Mouse (Mus musculus) heart, postnatal 0 days (tissue): ENCODE measurements around the gene Bud23. TPM values are rescaled to one million over a fixed set of nuclear protein-coding genes. Genes with fewer than 3 reads are reported as not detected.
"Not testable (repeated sequence)": the region's sequence is repeated elsewhere in the genome, so short reads cannot be mapped to it uniquely, and the experiment has no call there.

Experiments
- ATAC-seq: fragments of 200-750 bp; cut with Nextera tagmentation; 2 replicates; pipeline ENCODE4 v1.8.0; 2017; ENCODE audit warnings: low read depth, moderate number of reproducible peaks, moderate library complexity; ENCODE audit not compliant: insufficient read depth
- DNase-seq: peaks from one replicate; pipeline ENCODE4 v3.0.0-alpha.2; 2016; ENCODE audit warnings: low spot score
- H3K27ac ChIP-seq: fragments of 300-500 bp; sonication (generic); 2 replicates; pipeline ENCODE4 v1.5.1; 2014; ENCODE audit warnings: low read depth, mild to moderate bottlenecking
- H3K27me3 ChIP-seq: fragments of 300-500 bp; sonication (generic); 2 replicates; pipeline ENCODE4 v1.6.1; 2014; ENCODE audit warnings: low read length, mixed read lengths; ENCODE audit not compliant: control insufficient read depth, insufficient read depth
- H3K36me3 ChIP-seq: fragments of 300-500 bp; sonication (generic); replicated peaks from 2 replicates; pipeline ENCODE4 v1.6.1; 2014; ENCODE audit warnings: low read length, mixed read lengths; ENCODE audit not compliant: control insufficient read depth, insufficient read depth
- H3K4me1 ChIP-seq: fragments of 300-500 bp; sonication (generic); 2 replicates; pipeline ENCODE4 v1.6.1; 2014; ENCODE audit warnings: antibody characterized with exemption; ENCODE audit not compliant: control insufficient read depth, insufficient read depth
- H3K4me2 ChIP-seq: fragments of 300-500 bp; sonication (generic); 2 replicates; pipeline ENCODE4 v1.6.1; 2014; ENCODE audit warnings: low read depth, mild to moderate bottlenecking, low read length, moderate library complexity
- H3K4me3 ChIP-seq: fragments of 300-500 bp; sonication (generic); 2 replicates; pipeline ENCODE4 v1.5.1; 2014; ENCODE audit warnings: low read depth, low read length
- H3K9ac ChIP-seq: fragments of 300-500 bp; sonication (generic); replicated peaks from 2 replicates; pipeline ENCODE4 v1.6.1; 2014; ENCODE audit warnings: low read depth, low read length, mixed read lengths
- H3K9me3 ChIP-seq: fragments of 300-500 bp; sonication (generic); replicated peaks from 2 replicates; pipeline ENCODE4 v1.6.1; 2016; ENCODE audit warnings: low read length; ENCODE audit not compliant: control insufficient read depth
- CTCF ChIP-seq: IDR thresholded peaks from 2 replicates; pipeline ENCODE4 v1.5.1; 2016; ENCODE audit warnings: antibody characterized with exemption, control low read depth, low read depth
- EP300 ChIP-seq: IDR thresholded peaks from 2 replicates; pipeline ENCODE4 v1.6.1; 2016; ENCODE audit warnings: antibody characterized with exemption, low read depth
- WGBS: fragments of 180-500 bp; shearing (Covaris S2); extraction: QIAGEN DNeasy Blood & Tissue Kit; methylation state at CpG from one replicate; pipeline ENCODE4 v1.1.7; 2014; 5-methylcytosine and 5-hydroxymethylcytosine counted together
- polyA plus RNA-seq: library from polyadenylated mRNA; unstranded; fragments of >200 nt; fragmentation: Nextera tagmentation; extraction: Ambion mirVana; gene quantifications from 2 replicates; pipeline ENCODE4 v1.2.1, GENCODE M21; 2015
- total RNA-seq: library from RNA; depleted of rRNA; stranded (reverse); fragments of >200 nt; gene quantifications from 2 replicates; pipeline ENCODE4 v1.2.3, GENCODE M21; 2014; ENCODE audit warnings: low replicate concordance

Gene Bud23
- total and polyA plus RNA-seq, 2 experiments from 2014 or later = 38.2 to 49.6 TPM

DNA sequence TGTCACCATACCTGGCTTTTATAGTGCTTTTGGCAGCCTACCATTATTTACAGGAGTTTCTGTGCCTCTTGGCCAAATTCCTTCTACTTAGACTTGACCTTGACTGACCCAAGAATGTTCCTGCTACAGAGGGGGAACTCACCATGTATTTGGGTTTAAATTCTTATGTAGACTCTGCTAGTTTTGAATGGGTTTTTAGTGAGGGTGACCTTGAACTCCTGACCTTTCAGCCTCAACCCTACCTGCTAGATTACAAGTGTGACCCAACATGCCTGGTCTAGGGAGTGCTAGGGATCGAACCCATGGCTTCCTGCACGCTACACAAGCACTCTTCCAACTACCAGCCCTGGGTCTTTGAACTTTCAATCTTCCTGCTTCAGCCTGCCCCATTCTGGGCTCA, 7.3 kb upstream of the Bud23 start:
- 91% methylated on average over 2 of the region's 2 CpGs for whole genome bisulfite sequencing
- H3K27me3 ChIP-seq = no peaks in the 10 kb centered on the region
- no peaks in the 10 kb centered on the region for H3K9me3 ChIP-seq
- ATAC-seq (no peak), DNase-seq (no peak)
- no peak overlapping the region for H3K4me2 ChIP-seq
- H3K27ac ChIP-seq = no peak overlapping the region
- no peaks in the 10 kb centered on the region for H3K4me1 ChIP-seq
- no peak overlapping the region for H3K4me3 ChIP-seq
- 0 out of 2 replicates have a peak, but pooled peaks cover 3% of the 10 kb centered on the region for H3K36me3 ChIP-seq
- TF ChIP-seq CTCF (no peak), EP300 (no peak)
- H3K9ac ChIP-seq = no peak overlapping the region

DNA sequence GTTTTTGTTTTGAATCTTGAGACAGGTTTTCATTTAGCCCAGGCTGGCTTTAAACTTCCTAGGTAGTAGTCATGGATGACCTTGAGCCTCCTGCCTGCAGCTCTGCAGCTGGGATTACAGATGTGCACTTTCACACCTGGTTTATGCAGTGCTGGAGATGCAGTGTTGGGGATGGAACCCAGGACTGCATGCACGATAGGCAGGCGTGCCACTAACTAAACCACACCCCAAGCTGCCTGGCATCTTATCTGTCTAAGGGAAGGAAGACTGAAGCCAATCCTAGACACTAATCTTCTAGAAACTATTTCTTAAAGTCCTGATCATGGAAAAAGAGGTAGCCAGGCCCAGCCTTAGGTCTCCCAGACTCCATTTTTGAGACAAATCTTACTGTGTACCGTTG, 5.7 kb upstream of the Bud23 start:
- H3K27ac ChIP-seq = no peak overlapping the region
- TF ChIP-seq CTCF = no peak
- TF ChIP-seq EP300 = no peak
- ATAC-seq (no peak), DNase-seq (no peak)
- no peaks in the 10 kb centered on the region for H3K4me1 ChIP-seq
- H3K9ac ChIP-seq = no peak overlapping the region
- H3K4me3 ChIP-seq = no peak overlapping the region
- no peaks in the 10 kb centered on the region for H3K9me3 ChIP-seq
- 0 out of 2 replicates have a peak, but pooled peaks cover 9% of the 10 kb centered on the region for H3K36me3 ChIP-seq
- no peak overlapping the region for H3K4me2 ChIP-seq
- 79% methylated on average over 3 of the region's 3 CpGs for WGBS
- no peaks in the 10 kb centered on the region for H3K27me3 ChIP-seq

DNA sequence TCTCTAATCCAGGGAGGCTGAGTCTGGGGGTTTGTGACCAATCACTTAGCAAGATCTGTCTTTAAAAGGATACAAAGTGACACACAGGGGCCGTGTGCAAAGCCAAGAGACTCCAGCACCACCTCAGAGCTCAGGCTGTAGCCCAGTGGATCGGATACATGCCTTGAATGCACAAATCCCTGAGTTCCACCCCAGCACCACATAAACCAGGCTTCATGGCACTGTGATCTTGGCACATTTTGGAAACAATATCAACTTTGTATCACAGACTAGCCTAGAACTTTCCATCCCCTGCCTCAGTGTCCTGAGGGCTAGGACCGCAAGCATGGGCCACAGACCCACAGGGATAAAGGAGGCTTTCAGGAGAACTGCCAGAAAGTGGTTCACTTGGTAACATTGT, 1.2 kb upstream of the Bud23 start:
- DNase-seq (no peak), ATAC-seq (no peak)
- Histone ChIP-seq H3K4me1 (peaks cover 11% of the 10 kb centered on the region; the same call in 1 of the 2 replicates), H3K4me2 (no peak overlapping the region), H3K27ac (no peak overlapping the region), H3K9me3 (no peaks in the 10 kb centered on the region), H3K27me3 (no peaks in the 10 kb centered on the region), H3K4me3 (no peak overlapping the region), H3K9ac (no peak overlapping the region), H3K36me3 (peaks cover 12% of the 10 kb centered on the region; the same call in 1 of the 2 replicates)
- TF ChIP-seq CTCF (no peak), EP300 (no peak)
- WGBS = 90% methylated on average over 3 of the region's 3 CpGs

DNA sequence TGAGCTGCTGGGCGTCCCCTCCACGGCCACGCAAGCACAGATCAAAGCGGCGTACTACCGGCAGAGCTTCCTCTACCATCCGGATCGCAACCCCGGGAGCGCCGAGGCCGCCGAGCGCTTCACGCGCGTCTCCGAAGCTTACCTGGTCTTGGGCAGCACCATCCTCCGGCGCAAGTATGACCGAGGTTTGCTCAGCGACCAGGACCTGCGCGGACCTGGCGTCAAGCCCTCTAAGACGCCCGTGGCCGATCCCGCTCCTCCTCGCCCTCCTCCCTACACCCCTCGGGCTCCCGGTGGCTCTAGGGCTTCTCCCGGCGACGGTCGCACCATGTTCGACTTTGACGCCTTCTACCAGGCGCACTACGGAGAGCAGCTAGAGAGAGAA, 385 bp downstream of the Bud23 start:
- Histone ChIP-seq H3K27ac (peak overlapping the region; percentile 54), H3K4me1 (peaks cover 11% of the 10 kb centered on the region; the same call in 1 of the 2 replicates), H3K4me3 (peak overlapping the region; percentile 75), H3K36me3 (peaks cover 27% of the 10 kb centered on the region), H3K27me3 (no peaks in the 10 kb centered on the region), H3K4me2 (peak overlapping the region; percentile 87), H3K9me3 (no peaks in the 10 kb centered on the region), H3K9ac (peak overlapping the region; percentile 80)
- under 1% methylated on average over 39 of the region's 40 CpGs for WGBS
- DNase-seq (no peak), ATAC-seq (peak; percentile 47)
- TF ChIP-seq EP300 = no peak; the same call in 1 of the 2 replicates
- no peak for TF ChIP-seq CTCF

DNA sequence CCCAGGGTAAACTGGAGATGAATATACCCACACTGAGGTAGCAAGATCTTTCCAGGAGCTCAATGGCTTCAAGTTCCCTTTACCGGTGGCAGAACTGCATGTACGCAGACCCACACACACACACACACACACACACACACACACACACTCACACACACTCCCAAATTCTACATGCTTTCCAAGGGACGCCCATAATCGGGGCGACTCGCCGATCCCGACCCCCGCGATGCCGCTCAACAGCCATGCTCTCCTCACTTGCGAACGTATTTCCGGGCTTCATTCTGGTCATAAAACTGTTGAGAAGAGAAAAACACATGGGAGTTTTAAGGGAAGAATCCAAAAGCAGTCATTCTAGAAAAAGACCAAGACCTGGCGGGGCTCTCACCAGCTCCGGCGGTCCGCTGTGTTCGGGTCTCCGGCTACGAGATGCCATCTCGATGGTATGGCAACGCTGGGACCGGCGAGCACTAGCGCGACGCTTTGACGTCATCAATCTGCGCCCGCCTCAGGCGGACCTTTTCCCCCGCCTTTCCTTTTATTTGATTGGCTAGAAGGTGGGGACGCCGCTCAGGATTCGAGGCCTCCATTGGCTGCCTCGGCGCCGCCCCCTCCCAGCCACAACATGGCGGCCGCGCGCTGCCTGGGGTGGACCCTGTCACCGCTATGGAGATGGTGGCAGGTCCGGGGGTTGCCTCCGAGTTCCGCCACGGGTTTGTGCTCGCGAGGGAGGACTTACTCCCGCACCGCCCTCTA, 954 bp downstream of the Bud23 start, which contains the start of gene Dnajc30:
TSS of gene Dnajc30 (plus strand) at position 574 of the 753 bp plus-strand sequence.
- peak; percentile 97 for DNase-seq
- Histone ChIP-seq H3K27ac (peak within 1 kb of the TSS; percentile 54), H3K4me2 (peak within 1 kb of the TSS; percentile 87), H3K4me3 (peak within 1 kb of the TSS; percentile 75), H3K27me3 (no peaks in the 10 kb centered on the region), H3K4me1 (peaks cover 11% of the 10 kb centered on the region; the same call in 1 of the 2 replicates), H3K9me3 (no peaks in the 10 kb centered on the region), H3K9ac (peak within 1 kb of the TSS; percentile 80), H3K36me3 (peaks cover 33% of the 10 kb centered on the region)
- TF ChIP-seq EP300 = peak; percentile 65; the same call in 1 of the 2 replicates
- TF ChIP-seq CTCF = no peak
- ATAC-seq = peak; percentile 98
- WGBS = under 1% methylated on average over 47 of the region's 52 CpGs

DNA sequence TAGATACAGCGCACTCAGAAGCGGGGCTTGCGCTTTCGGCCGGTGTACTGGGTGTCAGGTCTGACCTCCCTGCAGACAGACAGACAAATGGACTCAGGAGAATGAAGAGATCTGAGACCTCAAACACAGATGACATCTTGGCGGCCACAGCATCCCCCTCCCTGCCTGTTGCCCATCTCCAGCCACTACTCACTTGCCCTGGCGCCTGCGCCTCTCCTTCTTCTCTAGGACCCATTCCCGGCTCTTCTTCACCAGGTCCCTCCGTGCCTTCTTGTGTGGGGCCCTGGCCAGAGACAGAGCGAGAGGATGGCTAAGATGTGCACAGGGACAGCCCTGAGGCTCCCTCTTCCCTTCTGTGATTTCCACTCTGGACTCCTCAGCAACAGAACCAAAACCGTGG, 11.4 kb downstream of the Bud23 start:
- Histone ChIP-seq H3K27ac (no peak overlapping the region), H3K27me3 (no peaks in the 10 kb centered on the region), H3K9ac (no peak overlapping the region), H3K4me3 (no peak overlapping the region), H3K4me1 (no peaks in the 10 kb centered on the region), H3K36me3 (peaks cover 42% of the 10 kb centered on the region), H3K4me2 (no peak overlapping the region), H3K9me3 (no peaks in the 10 kb centered on the region)
- 61% methylated on average over 12 of the region's 12 CpGs for WGBS
- no peak for TF ChIP-seq EP300
- TF ChIP-seq CTCF = no peak
- ATAC-seq = no peak
- no peak for DNase-seq

DNA sequence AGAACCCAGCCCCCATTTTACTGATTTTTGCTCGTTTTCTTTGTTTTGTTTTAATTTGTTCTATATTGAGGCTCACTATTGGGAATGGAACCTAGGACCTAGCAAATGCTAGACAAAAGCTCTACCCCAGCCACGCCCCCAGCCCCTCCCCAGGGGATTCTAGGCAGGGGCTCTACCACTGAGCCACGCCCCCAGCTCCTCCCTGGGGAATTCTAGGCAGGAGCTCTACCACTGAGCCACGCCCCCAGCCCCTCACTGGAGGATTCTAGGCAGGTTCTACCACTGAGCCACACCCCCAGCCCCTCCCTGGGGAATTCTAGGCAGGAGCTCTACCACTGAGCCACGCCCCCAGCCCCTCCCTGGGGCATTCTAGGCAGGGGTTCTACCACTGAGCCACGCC, 15.5 kb downstream of the Bud23 start:
- WGBS = 86% methylated on average over 6 of the region's 6 CpGs

More for the DNA sequence above, 15.5 kb downstream of the Bud23 start:
- DNase-seq, H3K9me3 ChIP-seq, H3K9ac ChIP-seq, H3K4me2 ChIP-seq, ATAC-seq, H3K4me3 ChIP-seq, H3K27me3 ChIP-seq, H3K27ac ChIP-seq, H3K4me1 ChIP-seq: not testable (repeated sequence)
- peaks cover 25% of the 10 kb centered on the region; the same call in 1 of the 2 replicates for H3K36me3 ChIP-seq
